Mouse (Mus musculus) right cerebral cortex, postnatal 25 days (tissue): ENCODE data around the gene Smtnl2.
"Not testable (repeated sequence)": the region's sequence is repeated elsewhere in the genome, so short reads cannot be mapped to it uniquely, and the experiment has no call there.

Source experiments
- DNase-seq: peaks from one replicate; pipeline ENCODE4 v3.0.0; 2022

Gene Smtnl2

DNA sequence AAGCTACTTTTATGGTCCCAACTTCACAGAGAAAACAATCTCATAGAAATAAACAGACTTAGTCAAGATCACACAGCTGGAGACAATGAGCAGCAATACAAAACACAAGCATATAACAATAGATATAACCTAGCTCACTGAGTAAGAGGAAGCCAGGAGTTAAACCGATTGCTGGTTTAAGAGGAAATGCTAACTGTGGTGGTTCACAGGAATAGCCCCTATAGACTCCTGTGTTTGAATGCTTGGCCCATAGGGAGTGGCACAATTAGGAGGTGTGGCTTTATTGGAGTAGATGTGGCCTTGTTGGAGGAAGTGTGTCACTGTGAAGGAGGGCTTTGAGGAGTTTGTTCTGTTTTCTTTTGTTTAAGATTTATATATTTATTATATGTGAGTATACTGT lies 59.2 kb downstream of the Smtnl2 start:
- DNase-seq: no peak

- DNase-seq: no peak
These were observed 61.9 kb downstream of the Smtnl2 start for GRCm38 (mm10) chr11:72349652-72350051.

DNA sequence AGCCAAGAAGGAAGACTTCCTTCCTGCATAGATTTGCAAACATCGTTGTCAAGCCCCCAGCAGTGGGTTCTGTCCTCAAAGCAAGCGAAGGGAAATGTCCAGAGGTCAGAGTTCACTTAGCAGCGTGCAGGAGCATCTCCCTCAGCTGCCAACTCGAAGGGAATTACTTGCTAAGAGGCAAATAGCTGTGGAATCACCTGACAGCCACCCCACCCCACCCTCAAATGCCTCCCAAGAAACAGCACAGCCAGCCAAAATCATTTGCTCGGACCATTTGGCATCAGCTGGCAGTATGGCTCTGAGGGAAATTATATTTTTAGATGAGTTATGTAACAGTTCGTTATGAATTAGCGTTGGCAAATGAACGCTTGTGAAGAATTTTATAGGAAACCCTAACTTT lies 62.5 kb downstream of the Smtnl2 start:
- DNase-seq: peak; percentile 31

- DNase-seq: no peak
These were observed 63.0 kb downstream of the Smtnl2 start for GRCm38 (mm10) chr11:72348563-72348962.

DNA sequence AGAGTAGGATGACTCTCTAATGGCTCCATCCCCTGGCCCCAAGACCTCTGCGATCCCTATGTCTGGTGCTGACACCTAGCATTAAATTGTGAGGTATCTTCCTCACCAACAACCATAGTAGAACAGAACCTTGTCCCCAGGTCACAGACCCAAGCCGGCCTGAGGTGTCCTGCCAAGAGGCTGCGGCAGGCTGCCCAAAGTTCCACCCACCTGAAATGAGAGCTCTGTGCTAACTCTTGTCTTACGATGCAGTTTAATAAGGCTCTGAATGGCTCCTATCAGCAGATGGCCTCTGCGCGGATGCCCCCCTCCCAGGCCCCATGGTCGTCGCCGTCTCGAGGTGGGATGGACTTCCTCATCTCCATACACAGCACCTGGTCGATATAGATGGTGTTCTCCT lies 67.0 kb downstream of the Smtnl2 start:
- DNase-seq: no peak

GRCm38 (mm10) chr11:72343904-72344303 lies 67.6 kb downstream of the Smtnl2 start:
- DNase-seq: no peak

DNA sequence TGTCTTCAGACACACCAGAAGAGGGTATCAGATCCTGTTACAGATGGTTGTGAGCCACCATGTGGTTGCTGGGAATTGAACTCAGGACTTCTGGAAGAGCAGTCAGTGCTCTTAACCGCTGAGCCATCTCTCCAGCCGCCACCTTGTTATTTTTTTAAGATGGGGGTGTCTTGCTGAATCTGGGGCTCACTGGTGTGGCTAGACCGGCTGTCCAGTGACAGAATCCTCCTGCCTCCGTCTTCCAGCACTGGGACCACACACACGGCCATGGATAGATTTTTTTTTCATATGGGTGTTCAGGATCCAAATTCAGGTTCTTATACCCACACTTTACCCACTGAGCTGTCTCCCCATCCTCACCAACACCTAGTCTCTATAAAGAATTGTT lies 68.3 kb downstream of the Smtnl2 start:
- DNase-seq: not testable (repeated sequence)

GRCm38 (mm10) chr11:72342549-72343237 lies 68.8 kb downstream of the Smtnl2 start:
- DNase-seq: peak; percentile 59

DNA sequence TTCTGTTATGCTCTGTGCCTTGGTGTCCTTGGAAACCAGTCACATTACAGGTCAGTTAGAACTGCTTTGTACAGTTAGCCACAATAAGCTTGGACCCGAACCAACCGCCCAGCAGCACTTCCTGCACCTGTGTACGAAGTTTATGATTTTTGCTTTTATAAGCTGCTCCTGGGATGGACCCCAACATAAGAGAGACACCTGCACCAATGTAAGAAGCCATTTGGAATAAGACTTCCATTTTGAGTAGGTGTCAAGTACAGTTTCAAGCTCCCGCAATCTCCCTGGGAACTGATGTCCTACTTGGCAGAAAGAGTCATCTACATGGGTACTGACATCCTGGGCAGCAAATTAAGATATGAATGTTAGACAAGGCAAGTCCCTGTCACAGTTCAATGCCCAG lies 71.8 kb downstream of the Smtnl2 start:
- DNase-seq: no peak
